Mouse (Mus musculus): ENCODE measurements at regions not wholly inside any gene's neighbourhood (a gene's known extent, or its start where the extent isn't known, plus 50 kb on each side); places are given as distances from the start of the nearest gene placed in this dataset.

GRCm38 (mm10) chr9:27556315-27557225, 160.0 kb downstream of the Spata19 start:
- no peaks in the 10 kb centered on the region for H3K79me2 ChIP-seq (ENCODE audit: control insufficient read depth, insufficient read depth)
- H3K27me3 ChIP-seq (ENCODE audit: control insufficient read depth, insufficient read depth, insufficient read length) = no peaks in the 10 kb centered on the region
- TF ChIP-seq TCF3 (IDR thresholded peaks at IDR 0.05; ENCODE audit: insufficient read length, low read depth) = no peak
- TF ChIP-seq SRF (IDR thresholded peaks at IDR 0.05; ENCODE audit: control insufficient read depth, insufficient read length, low read depth) = no peak
- no peak for TF ChIP-seq REST (IDR thresholded peaks at IDR 0.05; ENCODE audit: insufficient read depth, insufficient read length)
- no peak for TF ChIP-seq POLR2A (IDR thresholded peaks at IDR 0.05; ENCODE audit: insufficient read length, low read depth)
- TF ChIP-seq CEBPB (IDR thresholded peaks at IDR 0.05; ENCODE audit: insufficient read depth, poor library complexity, severe bottlenecking) = no peak
- TF ChIP-seq TCF12 (IDR thresholded peaks at IDR 0.05; ENCODE audit: insufficient read depth, poor library complexity, severe bottlenecking) = no peak
- no peak for TF ChIP-seq USF1 (IDR thresholded peaks at IDR 0.05; ENCODE audit: low read depth)
- no peak for TF ChIP-seq MYOG (IDR thresholded peaks at IDR 0.05; ENCODE audit: control insufficient read depth in 1 of 3, insufficient read depth in 1 of 3, insufficient read length in 2 of 3, low read depth in 2 of 3)
- no peak overlapping the region for H3ac ChIP-seq (ENCODE audit: control insufficient read depth, insufficient read length)
- H3K4me3 ChIP-seq = no peak overlapping the region
- H3K4me2 ChIP-seq (ENCODE audit: low read depth) = no peak overlapping the region
- no peaks in the 10 kb centered on the region for H3K36me3 ChIP-seq (ENCODE audit: control insufficient read depth, insufficient read depth)

GRCm38 (mm10) chr9:27557886-27558285, 161.3 kb downstream of the Spata19 start:
- no peak overlapping the region for H3K4me3 ChIP-seq
- no peak for TF ChIP-seq MYOD1 (IDR thresholded peaks at IDR 0.05; ENCODE audit: control insufficient read depth in 1 of 3, insufficient read length in 2 of 3, low read depth in 2 of 3)
- TF ChIP-seq SRF (IDR thresholded peaks at IDR 0.05; ENCODE audit: control insufficient read depth, insufficient read length, low read depth) = no peak
- no peak for TF ChIP-seq E2F4 (IDR thresholded peaks at IDR 0.05; ENCODE audit: insufficient read depth)
- no peak for TF ChIP-seq MAX (IDR thresholded peaks at IDR 0.05; ENCODE audit: low read depth)
- TF ChIP-seq CEBPB (IDR thresholded peaks at IDR 0.05; ENCODE audit: insufficient read depth, poor library complexity, severe bottlenecking) = no peak
- H3ac ChIP-seq (ENCODE audit: control insufficient read depth, insufficient read length) = no peak overlapping the region
- no peak overlapping the region for H3K4me2 ChIP-seq (ENCODE audit: low read depth)
- no peaks in the 10 kb centered on the region for H3K27me3 ChIP-seq (ENCODE audit: control insufficient read depth, insufficient read depth, insufficient read length)
- H3K36me3 ChIP-seq (ENCODE audit: control insufficient read depth, insufficient read depth) = no peaks in the 10 kb centered on the region
- H3K79me2 ChIP-seq (ENCODE audit: control insufficient read depth, insufficient read depth) = no peaks in the 10 kb centered on the region

GRCm38 (mm10) chr9:27558286-27558685, 161.7 kb downstream of the Spata19 start:
- no peak overlapping the region for H3K4me3 ChIP-seq
- H3ac ChIP-seq (ENCODE audit: control insufficient read depth, insufficient read length) = no peak overlapping the region
- H3K4me2 ChIP-seq (ENCODE audit: low read depth) = no peak overlapping the region
- TF ChIP-seq SRF (IDR thresholded peaks at IDR 0.05; ENCODE audit: control insufficient read depth, insufficient read length, low read depth) = no peak
- no peak for TF ChIP-seq REST (IDR thresholded peaks at IDR 0.05; ENCODE audit: insufficient read depth, insufficient read length)
- no peak for TF ChIP-seq USF1 (IDR thresholded peaks at IDR 0.05; ENCODE audit: low read depth)
- no peaks in the 10 kb centered on the region for H3K36me3 ChIP-seq (ENCODE audit: control insufficient read depth, insufficient read depth)
- H3K79me2 ChIP-seq (ENCODE audit: control insufficient read depth, insufficient read depth) = no peaks in the 10 kb centered on the region
- H3K27me3 ChIP-seq (ENCODE audit: control insufficient read depth, insufficient read depth, insufficient read length) = no peaks in the 10 kb centered on the region

GRCm38 (mm10) chr9:27568372-27569053, 171.9 kb downstream of the Spata19 start:
- Histone ChIP-seq H3K4me3 (no peak overlapping the region), H3K27me3 (ENCODE audit: control insufficient read depth, insufficient read depth, insufficient read length) (no peaks in the 10 kb centered on the region), H3K4me2 (ENCODE audit: low read depth) (no peak overlapping the region), H3ac (ENCODE audit: control insufficient read depth, insufficient read length) (no peak overlapping the region), H3K79me2 (ENCODE audit: control insufficient read depth, insufficient read depth) (no peaks in the 10 kb centered on the region), H3K36me3 (ENCODE audit: control insufficient read depth, insufficient read depth) (no peaks in the 10 kb centered on the region)
- TF ChIP-seq TCF3 (IDR thresholded peaks at IDR 0.05; ENCODE audit: insufficient read length, low read depth) (no peak), POLR2AphosphoS2 (IDR thresholded peaks at IDR 0.05; ENCODE audit: insufficient read length, low read depth) (no peak), USF1 (IDR thresholded peaks at IDR 0.05; ENCODE audit: low read depth) (no peak), TCF12 (IDR thresholded peaks at IDR 0.05; ENCODE audit: insufficient read depth, poor library complexity, severe bottlenecking) (no peak), E2F4 (IDR thresholded peaks at IDR 0.05; ENCODE audit: insufficient read depth) (no peak), SRF (IDR thresholded peaks at IDR 0.05; ENCODE audit: control insufficient read depth, insufficient read length, low read depth) (no peak), MAX (IDR thresholded peaks at IDR 0.05; ENCODE audit: low read depth) (no peak), MYOG (IDR thresholded peaks at IDR 0.05; ENCODE audit: control insufficient read depth in 1 of 3, insufficient read depth in 1 of 3, insufficient read length in 2 of 3, low read depth in 2 of 3) (no peak), POLR2A (IDR thresholded peaks at IDR 0.05; ENCODE audit: insufficient read length, low read depth) (no peak), MYOD1 (IDR thresholded peaks at IDR 0.05; ENCODE audit: control insufficient read depth in 1 of 3, insufficient read length in 2 of 3, low read depth in 2 of 3) (no peak), CEBPB (IDR thresholded peaks at IDR 0.05; ENCODE audit: insufficient read depth, poor library complexity, severe bottlenecking) (no peak), REST (IDR thresholded peaks at IDR 0.05; ENCODE audit: insufficient read depth, insufficient read length) (no peak)

GRCm38 (mm10) chr9:27569054-27569387, 172.4 kb downstream of the Spata19 start:
- H3ac ChIP-seq (ENCODE audit: control insufficient read depth, insufficient read length) = no peak overlapping the region
- no peak for TF ChIP-seq MYOG (IDR thresholded peaks at IDR 0.05; ENCODE audit: control insufficient read depth in 1 of 3, insufficient read depth in 1 of 3, insufficient read length in 2 of 3, low read depth in 2 of 3)
- no peak for TF ChIP-seq USF1 (IDR thresholded peaks at IDR 0.05; ENCODE audit: low read depth)
- no peak for TF ChIP-seq TCF3 (IDR thresholded peaks at IDR 0.05; ENCODE audit: insufficient read length, low read depth)
- TF ChIP-seq POLR2A (IDR thresholded peaks at IDR 0.05; ENCODE audit: insufficient read length, low read depth) = no peak
- no peak for TF ChIP-seq REST (IDR thresholded peaks at IDR 0.05; ENCODE audit: insufficient read depth, insufficient read length)
- no peak for TF ChIP-seq POLR2AphosphoS2 (IDR thresholded peaks at IDR 0.05; ENCODE audit: insufficient read length, low read depth)
- no peak for TF ChIP-seq MAX (IDR thresholded peaks at IDR 0.05; ENCODE audit: low read depth)
- no peak for TF ChIP-seq SRF (IDR thresholded peaks at IDR 0.05; ENCODE audit: control insufficient read depth, insufficient read length, low read depth)
- TF ChIP-seq TCF12 (IDR thresholded peaks at IDR 0.05; ENCODE audit: insufficient read depth, poor library complexity, severe bottlenecking) = no peak
- no peak for TF ChIP-seq CEBPB (IDR thresholded peaks at IDR 0.05; ENCODE audit: insufficient read depth, poor library complexity, severe bottlenecking)
- TF ChIP-seq E2F4 (IDR thresholded peaks at IDR 0.05; ENCODE audit: insufficient read depth) = no peak
- H3K4me2 ChIP-seq (ENCODE audit: low read depth) = no peak overlapping the region
- H3K4me3 ChIP-seq = no peak overlapping the region
- H3K79me2 ChIP-seq (ENCODE audit: control insufficient read depth, insufficient read depth) = no peaks in the 10 kb centered on the region
- no peaks in the 10 kb centered on the region for H3K36me3 ChIP-seq (ENCODE audit: control insufficient read depth, insufficient read depth)
- no peaks in the 10 kb centered on the region for H3K27me3 ChIP-seq (ENCODE audit: control insufficient read depth, insufficient read depth, insufficient read length)

All from myocyte (in vitro differentiated cells).